Mouse (Mus musculus) liver, embryonic 14.5 days (tissue): Measurements from ENCODE around the gene Ankrd52.

ENCODE experiments used
- CTCF ChIP-seq: IDR thresholded peaks from 2 replicates; pipeline ENCODE4 v1.5.1; 2016; ENCODE audit warnings: antibody characterized with exemption, low read depth, control low read depth
- EP300 ChIP-seq: IDR thresholded peaks from 2 replicates; pipeline ENCODE4 v1.6.1; 2016; ENCODE audit warnings: antibody characterized with exemption, low read depth

DNA sequence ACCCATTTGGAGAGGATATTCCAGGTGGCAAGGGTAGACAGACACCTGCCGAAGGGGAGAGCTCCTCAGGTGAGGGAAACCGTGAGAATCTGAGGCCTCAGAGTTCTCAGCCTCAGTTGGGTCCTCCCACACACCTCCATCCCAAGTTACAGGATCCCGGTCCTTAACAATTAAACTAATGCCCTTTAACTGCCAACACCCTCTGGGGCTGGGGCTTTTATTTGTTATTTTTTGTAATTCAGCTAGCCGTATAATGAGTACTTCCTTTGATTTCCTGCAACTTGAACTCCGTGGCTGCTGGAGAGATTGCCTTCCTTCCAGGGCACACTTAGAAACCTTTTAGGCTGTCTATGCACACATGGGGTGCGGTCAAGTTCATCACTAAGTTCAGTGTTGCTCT is 67.4 kb downstream of the Ankrd52 start:
- no peak for TF ChIP-seq CTCF
- no peak for TF ChIP-seq EP300
